Mouse (Mus musculus) spleen, postnatal 10 days (tissue): ENCODE results near the gene Insig2.

Experiments
- DNase-seq, 2 experiments: peaks; one replicate each; pipeline ENCODE4 v3.0.0; 2021 to 2022; ENCODE audit warnings: low spot score in 2 of 2

Gene Insig2

DNA sequence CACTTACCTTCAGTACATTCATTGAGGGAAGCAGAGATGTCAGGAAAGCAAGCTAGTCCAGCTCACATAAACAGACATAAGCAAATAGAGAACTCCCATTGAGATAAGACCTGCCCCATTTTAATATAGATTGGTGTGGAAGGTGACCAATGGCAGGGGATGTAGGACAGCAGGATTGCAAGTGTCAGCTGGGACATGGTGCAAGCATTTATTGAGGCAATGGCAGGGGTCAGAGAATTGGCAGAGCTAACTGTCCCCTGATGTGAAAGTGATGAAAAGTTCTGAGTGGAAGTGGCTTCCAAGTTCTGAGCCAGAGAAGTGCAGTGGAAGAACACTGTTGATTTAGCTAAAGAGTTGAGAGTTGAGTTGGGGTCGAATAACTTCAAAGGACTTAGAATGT is at the start of gene Insig2:
TSS of gene Insig2 (minus strand) at position 105 of the 400 bp plus-strand sequence.
- no peak for DNase-seq

DNA sequence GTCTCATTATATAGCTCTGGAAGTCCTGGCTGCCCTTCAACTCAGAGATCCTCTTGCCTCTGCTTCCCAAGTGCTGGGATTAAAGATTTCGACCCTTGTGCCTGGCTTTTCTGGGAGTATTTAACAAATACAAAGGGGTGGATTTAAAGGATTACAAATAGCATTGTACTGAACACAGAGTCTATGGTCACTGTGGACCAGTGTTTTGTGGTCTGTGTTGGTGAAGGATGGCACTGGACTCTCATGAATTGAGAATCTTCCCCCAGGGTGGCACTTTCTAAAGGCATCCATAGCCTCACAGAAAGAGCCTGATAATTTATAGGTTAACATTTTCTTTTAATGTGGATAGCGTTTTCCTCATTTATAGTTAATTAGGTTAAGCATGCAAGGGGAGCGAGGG is 49.2 kb upstream of the Insig2 start:
- DNase-seq, result no peak

DNA sequence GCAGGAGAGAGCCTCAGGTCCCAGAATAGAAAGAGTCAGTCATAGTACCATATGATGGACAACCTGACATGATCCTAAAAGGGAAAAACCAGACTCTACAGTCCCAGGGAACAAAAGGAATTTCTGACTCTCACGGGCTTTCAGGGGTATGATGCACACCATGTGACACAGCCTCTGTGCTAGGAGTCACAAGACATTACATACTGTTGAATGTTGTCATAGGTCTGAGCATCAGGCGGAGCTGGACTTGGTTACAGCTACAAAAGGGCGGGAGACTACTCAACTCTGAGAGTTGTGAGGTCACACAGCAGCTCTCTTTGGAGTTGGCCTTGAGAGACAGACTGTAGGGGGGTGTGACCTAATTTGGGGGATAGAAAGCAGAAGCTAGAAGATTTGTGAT is 47.6 kb upstream of the Insig2 start:
- no peak for DNase-seq

DNA sequence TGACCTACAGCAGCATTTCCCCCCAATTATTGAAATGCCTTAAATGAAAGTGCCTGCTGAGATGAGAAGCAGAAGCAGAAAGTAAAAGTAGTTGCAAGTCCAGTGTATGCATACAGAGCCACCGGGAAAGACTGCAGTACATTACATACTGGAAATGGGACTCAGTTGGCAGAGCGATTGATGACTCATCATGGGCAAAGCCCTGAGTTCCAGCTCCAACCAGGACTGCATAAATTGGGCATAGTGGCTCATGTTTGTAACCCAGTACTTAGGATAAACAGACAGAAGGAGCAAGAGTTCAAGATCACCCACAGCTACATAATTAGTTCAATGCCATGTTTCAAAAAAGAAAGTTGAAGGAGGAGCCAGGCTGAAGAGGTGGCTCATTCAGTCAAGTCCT is 45.5 kb upstream of the Insig2 start:
- DNase-seq, result no peak

DNA sequence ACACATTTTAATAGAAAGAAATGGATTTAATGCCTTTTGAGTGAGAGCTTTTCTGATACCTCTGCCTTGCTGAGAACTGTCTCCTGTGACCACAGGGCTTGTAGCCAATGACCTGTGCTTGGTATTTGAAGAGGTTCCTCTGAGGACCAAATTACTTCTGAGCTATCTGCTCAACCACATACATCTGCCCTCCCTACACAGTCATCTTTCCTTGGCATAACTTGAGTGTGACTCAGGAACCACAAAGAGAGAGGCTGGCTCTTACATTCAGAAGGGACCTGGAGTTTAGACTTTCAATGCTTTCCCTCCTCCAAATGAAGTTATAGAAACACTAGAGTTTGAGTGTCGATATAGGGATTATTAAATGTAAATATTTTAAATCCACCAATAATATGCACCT is 45.0 kb upstream of the Insig2 start:
- DNase-seq, result no peak

DNA sequence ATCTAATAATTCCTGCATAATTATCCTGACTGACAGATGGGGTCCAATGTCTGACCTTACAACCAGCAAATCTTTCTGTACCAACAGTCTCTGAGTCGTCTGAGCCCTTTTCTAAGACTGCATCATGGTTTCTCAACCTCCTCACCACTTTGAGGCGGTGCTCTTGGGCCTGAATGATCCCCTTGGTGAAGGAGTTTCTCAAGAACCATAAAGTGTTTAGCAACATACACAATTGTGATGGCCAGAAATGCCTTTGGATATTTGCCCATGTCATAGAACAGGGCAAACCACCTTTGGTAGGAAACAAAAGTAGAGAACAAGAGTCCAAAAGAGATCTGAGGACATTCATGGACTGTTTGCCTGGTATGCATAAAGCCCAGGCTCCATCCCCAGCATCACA is 41.2 kb upstream of the Insig2 start:
- DNase-seq, result no peak

DNA sequence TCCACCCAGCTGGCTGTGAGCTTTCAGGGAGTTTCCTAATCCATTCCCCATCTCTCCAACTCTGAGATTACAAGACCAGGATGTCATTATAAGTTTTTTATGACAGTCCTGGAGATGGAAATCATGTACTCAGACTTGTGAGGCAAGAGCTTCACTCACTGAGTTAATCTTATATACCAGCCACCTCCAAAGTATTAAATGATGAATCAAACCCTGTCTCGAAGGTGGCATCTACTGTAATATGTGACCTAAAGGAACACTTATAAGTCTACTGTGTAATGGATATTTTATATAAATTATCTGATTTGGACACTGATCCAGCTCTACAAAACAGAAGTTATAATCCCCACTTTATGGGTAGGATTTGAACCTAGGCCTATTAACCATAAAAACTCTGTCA is 40.3 kb upstream of the Insig2 start:
- DNase-seq, result no peak

DNA sequence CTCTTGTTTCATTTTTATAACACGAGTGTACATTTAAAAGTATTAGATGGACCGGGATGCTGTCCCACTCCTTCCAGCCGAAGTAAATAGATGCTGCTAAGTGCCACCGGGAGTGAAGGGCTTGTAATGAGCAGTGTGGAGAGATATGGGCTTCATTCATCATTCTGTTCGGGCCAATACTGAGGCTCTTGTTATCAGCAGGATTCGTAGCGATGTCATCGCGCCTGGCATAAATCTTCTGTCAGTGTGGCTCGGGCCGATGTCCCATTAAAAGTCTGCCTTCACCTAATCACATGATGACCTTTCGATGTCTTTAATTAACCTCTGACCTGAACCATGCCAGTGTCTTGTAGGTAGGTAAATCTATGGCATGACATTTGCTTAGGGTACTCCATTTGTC is 39.1 kb upstream of the Insig2 start:
- no peak for DNase-seq

DNA sequence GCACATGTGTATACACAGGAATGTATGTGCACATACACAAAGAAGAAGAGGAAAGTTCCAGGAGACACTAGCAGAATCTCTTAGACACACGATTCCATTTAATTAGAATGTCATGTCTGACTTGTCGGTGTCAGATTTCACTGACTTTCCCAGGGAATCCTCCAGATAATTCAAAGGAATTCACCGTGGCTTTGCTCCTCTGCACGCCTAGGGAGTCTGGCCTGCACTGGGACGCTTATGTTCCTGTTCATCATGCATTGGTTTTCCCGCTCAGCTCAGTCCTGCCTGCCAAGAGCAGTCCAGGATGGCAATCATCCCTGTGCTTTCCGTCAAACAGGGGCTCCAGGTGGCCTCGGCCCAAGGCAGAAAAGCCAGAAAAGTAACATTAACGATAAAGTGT is 34.9 kb upstream of the Insig2 start:
- no peak for DNase-seq

DNA sequence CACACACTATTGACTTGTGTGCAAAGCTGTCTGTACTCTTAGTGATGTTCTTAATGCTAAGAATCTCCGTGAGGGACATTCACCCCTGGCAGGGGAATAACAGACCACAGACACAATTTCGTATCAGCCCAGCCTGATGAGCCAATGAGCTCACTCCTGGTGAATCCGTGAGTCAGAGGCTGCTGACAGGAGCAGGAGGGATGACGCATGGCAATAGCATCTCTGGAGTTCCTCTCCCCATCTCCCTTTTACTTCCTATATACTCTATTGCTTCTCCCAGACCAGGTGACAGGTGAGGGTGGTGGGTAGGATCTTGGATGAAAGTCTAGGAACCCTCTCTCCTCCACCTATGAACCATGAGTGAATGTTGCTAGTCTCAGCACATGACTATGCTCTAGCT is 28.2 kb upstream of the Insig2 start:
- DNase-seq, result no peak

DNA sequence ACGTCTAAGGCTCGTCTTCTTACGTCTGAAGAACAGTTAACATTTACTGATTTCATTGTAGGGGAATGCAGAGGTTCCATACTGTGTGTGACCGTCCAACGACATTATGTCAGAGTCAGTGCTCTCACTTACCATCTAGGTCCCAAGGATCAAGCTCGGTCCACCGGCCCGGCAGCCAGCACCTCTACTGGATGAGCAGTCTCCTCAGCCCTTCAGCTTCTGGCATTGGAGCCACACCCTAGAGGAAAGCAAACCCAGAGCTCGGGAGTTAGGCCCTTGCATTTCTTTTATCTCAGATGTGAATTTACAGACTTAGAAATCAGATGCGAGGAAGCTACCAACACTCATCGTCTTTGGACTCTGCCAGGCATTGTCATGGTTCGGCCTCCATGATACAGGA is 27.3 kb upstream of the Insig2 start:
- DNase-seq, result no peak

DNA sequence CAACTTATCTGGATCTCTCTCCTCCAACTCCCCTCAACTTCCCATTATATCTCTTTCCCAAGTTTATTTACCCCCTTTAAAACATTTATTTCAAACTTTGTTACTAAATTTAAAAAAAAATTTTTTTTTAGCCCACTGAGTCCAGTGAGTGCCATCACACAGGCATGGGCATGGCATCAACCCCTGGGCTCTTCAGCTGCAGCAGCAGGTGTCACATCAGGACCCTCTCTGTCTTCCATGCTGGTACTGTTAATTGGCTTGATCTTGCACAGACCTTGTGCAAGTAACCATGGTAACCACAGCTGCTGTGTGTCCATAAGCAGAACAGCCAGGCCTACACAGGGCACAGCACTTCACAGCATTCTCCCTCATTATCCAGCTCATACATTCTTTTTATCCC is 21.4 kb upstream of the Insig2 start:
- no peak for DNase-seq

DNA sequence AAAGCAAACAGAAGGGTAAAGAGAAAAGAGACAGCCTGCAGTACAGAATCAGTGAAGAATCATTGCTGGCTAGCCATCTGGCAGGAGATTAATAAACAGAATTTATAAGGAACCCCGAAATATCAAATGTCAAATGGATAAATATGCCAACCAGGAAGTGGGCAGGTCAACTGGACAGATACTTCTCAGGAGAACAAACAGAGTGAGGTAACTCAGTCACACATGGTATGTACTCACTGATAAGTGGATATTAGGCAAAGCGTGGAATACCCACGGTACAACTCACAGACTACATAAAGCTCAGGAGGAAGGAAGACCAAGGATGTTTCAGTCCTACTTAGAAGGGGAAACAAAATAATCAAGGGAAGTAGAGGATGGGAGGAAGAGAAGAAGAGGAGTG is 18.6 kb upstream of the Insig2 start:
- no peak for DNase-seq

DNA sequence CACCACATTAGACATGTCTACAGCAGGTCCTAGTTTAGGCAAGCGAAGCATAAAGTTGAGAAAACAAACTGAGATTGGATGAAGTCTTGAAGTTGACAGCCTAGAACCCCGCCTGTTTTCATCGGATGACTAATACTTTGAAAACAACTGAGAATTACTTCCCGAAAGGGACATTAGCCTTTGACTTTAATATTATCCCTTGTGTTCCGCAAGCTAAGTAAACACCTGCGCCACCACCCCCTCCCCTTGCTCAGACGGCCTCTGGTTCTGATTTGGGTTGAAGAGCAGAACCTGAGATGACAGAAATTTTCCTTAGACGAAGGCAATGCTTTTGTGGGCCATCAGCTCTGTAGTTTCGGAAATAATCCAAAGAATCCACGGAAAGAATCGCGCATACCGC is 18.2 kb upstream of the Insig2 start:
- DNase-seq, result no peak

DNA sequence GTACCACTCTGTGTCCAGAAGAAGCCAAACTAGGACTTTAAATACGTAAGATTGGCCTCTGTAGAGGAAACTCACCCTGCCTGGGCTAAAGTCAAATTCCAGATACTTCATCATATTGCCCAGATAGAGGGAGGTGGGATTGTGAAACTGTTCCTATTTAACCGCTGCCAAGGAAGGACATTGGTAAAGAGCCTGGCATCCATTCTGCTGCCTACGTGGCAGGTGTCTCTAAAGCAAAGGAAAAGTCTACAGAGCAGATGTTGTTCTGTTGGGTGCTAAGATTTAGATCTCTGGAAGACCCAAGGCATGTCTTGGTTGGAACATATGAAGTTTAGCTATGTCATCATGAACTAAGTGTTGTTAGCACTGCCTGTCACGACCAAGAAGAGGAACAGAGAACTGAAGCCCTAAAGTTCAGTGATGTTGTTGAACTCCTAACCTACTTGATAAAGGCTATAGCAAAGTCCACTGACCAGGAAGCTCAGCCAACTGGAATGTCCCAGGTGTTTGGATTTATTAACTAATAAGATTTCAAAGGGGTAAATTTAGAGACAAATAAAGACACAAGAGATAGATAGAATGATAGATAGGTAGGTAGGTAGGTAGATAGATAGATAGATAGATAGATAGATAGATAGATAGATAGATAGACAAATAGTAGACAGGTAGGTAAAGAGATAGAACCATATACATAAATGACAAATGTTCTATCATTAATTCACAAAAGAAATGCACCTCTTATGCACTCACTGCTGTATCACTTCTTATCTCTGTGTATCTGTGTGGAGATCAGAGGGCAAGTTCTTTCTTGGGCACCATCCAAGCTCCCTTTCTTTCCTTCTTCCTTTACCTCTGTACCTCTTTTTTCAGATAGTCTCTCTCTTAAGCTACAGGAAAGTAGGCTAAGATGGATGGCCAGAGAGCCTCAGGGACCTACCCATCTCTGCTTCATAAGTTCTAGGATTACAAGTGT is 16.8 kb upstream of the Insig2 start:
- DNase-seq, result no peak

DNA sequence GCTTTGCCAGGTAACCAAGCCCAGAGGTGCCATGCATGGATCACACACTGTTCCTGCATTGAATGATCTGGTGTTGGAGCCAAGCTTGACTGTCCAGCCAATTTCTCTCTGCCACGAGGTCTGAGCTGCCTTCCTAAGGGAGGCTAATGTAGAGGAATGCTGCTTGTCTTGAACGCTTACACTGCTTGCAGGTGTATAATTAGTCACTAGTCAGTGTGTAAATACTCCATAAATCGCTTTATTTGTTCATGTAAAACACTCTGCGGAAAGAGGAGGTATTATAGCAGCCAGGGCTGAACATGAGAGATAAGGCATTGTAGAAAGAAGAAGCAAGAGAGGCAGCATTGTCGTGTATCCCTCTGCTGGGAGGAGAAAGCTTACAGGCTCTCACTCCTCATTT is 11.6 kb upstream of the Insig2 start:
- no peak for DNase-seq

DNA sequence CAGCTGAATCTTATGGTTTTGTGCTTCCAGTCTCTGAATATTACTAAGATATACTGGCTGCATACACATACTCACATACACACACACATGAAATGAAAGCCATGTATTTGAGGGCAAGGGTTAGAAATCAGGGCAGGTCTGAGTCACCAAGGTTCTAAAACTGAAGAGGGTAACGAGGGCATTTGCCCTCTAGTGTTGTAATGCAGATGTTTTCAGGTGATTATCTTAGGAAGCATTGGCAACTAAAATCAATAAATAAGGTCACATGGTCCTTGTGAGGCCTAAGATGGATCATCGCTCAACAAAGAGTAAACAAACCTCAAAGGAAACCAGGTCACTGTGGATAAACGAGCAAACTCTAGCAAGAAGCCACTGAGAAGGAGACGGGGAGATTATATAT is 3.4 kb upstream of the Insig2 start:
- no peak for DNase-seq

DNA sequence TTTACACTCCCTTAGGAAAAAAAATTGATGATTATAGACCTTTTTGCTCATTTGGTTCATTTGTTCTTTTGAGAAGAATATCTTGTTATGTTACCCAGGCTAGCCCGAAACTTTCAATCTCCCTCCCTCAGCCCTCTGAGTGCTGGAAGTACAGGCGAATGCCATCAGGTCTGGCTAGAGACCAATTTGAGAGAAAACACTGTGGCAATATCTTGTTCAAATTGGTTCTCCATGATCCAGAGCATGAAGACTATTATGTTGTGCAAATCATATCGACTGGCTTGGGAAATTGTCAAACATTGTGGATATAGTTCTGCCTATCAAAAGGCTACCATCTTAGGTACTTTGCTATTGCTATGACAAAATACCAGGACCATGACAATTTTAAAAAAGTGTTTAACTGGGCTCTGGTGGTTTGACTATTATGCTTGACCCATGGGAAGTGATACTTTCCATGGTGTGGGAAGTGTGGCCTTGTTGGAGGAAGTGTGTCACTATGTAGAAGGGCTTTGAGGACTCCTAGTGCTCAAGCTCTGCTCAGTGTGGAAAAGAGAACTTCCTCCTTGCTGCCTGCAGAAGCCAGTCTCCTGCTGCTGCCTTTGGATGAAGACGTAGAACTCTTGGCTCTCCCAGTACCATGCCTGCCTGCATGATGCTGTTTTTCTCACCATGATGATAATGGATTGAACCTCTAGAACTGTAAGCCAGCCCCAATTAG is 1.8 kb upstream of the Insig2 start:
- DNase-seq, result no peak

DNA sequence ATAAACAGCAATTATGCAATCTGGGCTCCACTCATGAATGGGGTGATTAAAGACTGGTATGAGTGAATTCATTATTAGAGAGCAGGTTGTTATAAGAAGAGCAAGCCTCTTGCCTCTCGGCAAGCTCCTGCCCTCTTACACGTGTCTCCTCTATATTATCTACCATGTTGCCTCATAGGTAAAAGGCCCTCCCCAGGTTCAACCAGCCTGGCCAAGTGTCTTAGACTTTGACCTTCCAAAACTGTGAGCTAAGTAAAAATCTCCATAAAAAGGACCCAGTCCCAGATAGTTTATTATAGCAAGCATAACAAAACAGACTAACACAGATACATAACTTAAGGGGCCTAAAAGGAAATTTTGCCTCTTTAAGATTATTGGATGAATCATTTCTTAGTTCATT is 1.8 kb downstream of the Insig2 start:
- DNase-seq, result no peak

DNA sequence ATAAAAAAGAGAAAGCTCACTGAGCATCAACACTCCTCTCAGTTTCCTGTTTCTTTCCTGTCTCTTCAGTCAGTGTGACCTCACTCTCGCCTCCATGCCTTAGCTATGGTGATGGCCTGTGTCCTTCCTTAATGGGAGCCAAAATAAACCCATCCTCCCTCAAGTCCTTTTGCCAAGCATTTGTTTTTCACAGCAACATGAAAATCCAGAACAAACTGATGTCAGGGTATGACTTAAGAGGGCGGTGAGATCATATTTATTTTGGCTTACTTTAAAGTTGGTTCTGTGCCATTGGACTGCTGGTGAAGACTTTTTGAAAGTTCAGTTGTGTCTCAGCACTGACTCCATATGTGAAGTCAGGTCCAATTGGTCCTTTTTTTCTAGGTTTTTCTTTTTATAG is 3.0 kb downstream of the Insig2 start:
- no peak for DNase-seq

DNA sequence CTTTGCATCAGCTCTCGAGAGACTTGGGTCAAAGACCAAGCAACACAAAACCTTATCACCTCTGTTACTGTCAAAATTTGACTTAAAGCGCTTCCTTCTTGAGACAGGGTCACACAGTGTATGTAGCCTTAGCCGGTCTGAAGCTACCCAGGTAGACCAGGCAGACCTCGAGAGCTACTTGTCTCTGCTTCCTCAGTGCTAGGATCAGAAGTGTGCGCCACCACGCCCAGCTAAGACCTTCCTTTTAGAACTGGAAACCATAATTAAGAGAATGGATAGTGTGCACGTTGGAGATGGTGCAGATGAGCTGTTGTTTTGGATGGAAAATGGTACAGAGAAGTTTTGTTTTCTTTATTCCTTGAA is 4.2 kb downstream of the Insig2 start:
- no peak for DNase-seq

DNA sequence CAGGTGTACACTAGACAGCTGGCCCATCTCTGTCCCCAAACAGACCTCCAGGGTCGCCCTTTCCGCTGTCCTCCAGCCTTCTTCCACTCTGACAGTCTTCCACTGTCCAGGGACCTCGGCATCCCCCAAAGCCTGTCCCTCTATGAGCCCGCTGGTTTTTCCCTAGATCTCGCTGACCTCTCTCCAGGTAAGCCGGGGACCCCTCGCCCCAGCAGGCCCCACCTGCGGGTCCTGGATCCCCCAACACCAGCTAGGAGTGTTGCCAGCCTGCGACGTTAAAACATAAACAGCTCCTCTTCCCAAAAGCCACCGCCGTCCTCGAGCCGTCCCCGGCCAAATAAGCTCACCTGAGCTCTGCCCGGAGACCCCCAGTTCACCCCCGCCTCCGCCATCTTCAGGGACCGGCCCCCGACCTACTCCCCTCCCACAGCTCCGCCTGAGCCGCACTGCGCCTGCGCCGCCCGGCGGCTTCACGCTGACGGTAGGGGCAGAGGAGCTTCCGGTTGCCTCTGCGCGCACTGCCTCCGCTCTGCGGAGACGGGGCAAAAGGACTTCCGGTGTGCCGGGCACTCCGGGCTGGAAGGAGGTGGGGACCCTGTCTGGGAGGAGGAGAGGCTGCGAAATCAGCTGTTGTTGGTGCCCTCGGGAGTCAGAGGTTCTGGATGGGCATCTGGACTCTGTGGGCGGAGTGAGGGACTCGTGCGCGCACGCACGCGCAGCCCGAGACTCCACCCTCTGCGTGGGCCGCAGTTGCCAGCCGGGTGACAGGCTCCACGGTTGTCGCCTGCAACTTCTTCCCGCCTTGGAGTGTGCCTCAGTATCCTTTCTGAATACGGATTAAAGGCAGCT is 4.8 kb downstream of the Insig2 start:
- DNase-seq, result peak; percentile 86 to 92
